Mouse (Mus musculus) gastrocnemius, adult 18-20 months (tissue): ENCODE results near the gene Pbld1. TPM values are rescaled to one million over a fixed set of nuclear protein-coding genes. Genes with fewer than 3 reads are reported as not detected.

ENCODE experiments used
- DNase-seq: peaks from one replicate; pipeline ENCODE4 v3.0.0; 2021; ENCODE audit warnings: low spot score
- long read RNA-seq, 2 experiments: library from polyadenylated mRNA; stranded (forward); transcript quantifications; one replicate each; pipeline ENCODE4 v2.0.0; 2021
- total RNA-seq, 2 experiments: library from RNA; stranded (reverse); gene quantifications; 2 replicates each; pipeline ENCODE4 v1.2.3; 2021

Pbld1 gene
- total RNA-seq, result 1 to 10 TPM in 1 of 2 experiments, under 1 TPM in 1; 0.73 to 1.1 TPM
- long read RNA-seq, experiment 1, result 0 reads
- long read RNA-seq, experiment 2, result 0 reads

DNA sequence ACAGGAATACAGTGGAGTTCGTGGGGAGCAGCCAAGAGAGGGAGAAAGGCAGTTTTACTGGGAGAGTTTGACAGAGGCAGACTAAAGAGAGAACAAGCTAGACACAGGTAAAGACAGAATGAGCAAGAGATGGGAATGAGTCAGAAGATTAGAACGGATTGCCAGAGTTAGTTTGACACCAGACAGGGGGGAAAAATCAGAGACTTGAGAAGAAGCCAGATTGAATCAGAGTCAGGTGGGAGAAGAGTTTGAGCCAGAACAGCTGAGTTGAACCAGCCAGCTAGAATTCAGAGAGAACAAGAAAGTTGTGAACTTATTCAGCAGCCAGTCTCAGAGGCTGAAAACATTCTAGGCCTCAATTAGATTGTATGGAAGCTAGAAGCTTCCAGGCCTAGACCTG is at the start of gene Pbld1:
Gene Pbld1, plus strand, starts transcription at position 301 of the 400 bp plus-strand sequence.
- DNase-seq, result no peak

DNA sequence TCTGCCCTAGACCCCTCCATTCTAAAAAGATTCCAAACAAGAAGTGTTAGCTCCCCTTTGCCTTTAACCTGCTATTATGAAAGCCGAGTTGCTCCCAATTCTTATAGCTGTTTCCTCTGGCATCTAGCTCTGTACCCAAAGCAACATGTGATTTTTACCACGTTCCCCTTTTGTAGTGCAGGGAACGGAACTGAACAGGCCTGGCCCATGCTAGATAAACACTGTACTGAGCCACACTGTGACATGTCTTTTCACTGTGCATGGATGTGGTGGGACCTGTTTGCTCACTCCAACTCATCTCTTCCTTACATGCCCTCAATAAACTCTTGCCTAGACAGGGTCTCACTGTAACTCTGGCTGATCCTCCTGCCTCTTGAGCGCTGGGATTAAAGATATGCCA is 49.7 kb upstream of the Pbld1 start:
- DNase-seq, result no peak

DNA sequence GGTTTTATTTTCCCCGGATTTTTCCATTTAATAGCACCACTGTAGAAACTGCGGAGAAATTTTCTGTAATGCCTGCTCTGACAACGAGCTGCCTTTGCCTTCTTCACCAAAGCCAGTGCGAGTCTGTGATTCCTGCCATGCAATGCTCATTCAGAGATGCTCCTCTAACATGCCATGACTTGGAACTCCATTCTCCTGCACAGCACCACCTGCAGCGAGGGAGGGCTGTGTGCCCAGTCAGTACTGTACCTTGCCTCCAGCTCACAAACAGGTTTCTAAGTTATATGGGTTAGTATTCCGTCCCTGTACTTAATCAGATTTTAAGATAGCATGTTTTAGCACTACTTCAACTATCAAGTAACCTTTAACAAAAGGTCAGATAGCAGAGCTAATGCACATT is 48.4 kb upstream of the Pbld1 start:
- DNase-seq, result no peak

DNA sequence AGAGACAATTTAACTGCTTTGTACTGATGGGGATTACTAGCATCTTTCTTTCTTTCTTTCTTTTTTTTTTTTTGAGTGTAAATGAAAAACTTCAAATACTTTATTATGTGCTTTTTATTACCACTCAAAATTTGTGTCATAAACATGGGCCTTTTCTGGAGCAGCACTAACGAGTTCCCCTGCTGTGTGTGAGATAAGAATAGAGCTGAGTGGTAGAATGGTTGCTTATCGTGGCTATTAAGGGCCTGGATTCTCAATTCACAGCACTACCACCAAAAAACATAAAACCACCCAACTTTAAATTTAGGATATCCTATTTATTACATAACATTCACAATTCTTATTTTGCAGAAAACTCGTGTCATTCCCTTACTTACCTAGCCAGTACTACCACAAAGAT is 46.5 kb upstream of the Pbld1 start:
- DNase-seq, result no peak

GRCm38 (mm10) chr10:63014168-63014567 is 45.8 kb upstream of the Pbld1 start:
- DNase-seq, result no peak

GRCm38 (mm10) chr10:63019304-63019703 is 40.7 kb upstream of the Pbld1 start:
- no peak for DNase-seq

GRCm38 (mm10) chr10:63021702-63022101 is 38.3 kb upstream of the Pbld1 start:
- no peak for DNase-seq

GRCm38 (mm10) chr10:63022541-63023120 is 37.3 kb upstream of the Pbld1 start:
- DNase-seq, result no peak

DNA sequence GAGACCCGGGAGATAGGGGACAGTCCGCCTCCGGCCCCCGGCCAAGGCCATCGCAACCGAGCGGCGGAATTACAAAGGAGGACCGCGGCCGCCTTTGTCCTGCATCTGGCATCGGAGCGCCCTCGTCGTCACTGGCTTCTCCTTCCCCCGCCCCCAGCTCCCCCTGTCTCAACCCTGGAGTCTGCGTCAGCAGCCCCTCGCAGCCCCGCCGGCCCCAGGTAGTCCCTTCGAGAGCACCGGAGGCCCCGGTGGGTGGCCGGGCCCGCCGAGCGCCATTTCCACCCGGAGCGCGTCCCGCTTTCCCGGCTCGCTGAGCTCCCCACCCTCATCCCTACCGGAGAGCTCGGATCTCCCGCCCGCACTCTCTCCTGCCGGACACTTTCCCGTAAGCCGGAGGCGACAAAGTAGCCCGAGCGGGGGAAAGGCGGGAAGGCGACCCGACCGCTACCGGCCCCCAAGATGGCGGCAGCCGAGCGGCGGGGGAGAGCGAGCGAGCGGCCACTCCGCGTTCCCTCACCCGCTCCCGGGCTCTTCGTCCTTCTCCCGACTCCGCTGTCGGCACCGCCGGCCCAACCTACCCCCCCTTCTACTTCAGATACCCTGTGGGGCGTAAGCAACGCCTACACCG is 36.7 kb upstream of the Pbld1 start:
- DNase-seq, result peak; percentile 61

- DNase-seq, result peak; percentile 98
Measured at GRCm38 (mm10) chr10:63023749-63024579, 36.0 kb upstream of the Pbld1 start, which contains the start of the genes Hnrnph3 and Pbld2. Gene Hnrnph3 (minus strand): TSS chr10:63024217. Gene Pbld2 (plus strand): TSS chr10:63024315.

DNA sequence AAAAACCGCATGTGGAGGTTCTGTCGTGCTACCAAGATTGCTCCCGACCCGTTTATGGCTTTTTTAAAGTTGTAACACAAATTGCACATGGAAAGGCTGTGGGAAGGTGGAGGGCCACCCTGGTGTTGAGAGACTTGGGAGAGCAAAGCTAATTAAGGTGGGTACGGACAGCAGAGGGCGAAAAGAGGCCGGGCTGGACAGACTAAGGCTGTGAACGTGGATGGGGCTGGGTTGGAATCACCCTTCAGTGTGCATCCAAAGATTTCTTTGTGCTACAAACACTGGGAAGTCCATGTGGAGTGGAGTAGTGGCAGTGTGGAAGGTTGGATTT is 35.4 kb upstream of the Pbld1 start:
- DNase-seq, result peak; percentile 73

DNA sequence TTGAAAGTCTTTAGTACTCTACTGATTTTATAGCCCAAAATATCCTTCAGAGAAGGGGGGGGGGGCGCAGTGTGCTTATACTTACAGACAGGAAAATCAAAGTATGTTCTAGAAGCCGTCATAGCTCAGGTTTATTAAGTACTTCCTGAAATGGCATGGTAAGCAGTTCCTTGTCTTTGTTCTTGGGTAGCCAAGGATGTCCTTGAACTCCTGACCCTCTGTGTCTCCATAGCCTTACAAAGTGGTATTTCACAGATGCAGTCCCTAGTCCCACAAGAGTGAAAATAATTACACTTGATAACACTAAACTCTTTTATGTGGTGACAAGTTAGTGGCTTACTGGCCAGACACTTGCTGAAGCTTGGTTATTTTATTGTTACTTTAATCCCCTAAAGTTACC is 34.9 kb upstream of the Pbld1 start:
- no peak for DNase-seq

GRCm38 (mm10) chr10:63025491-63026011 is 34.4 kb upstream of the Pbld1 start:
- DNase-seq, result no peak

DNA sequence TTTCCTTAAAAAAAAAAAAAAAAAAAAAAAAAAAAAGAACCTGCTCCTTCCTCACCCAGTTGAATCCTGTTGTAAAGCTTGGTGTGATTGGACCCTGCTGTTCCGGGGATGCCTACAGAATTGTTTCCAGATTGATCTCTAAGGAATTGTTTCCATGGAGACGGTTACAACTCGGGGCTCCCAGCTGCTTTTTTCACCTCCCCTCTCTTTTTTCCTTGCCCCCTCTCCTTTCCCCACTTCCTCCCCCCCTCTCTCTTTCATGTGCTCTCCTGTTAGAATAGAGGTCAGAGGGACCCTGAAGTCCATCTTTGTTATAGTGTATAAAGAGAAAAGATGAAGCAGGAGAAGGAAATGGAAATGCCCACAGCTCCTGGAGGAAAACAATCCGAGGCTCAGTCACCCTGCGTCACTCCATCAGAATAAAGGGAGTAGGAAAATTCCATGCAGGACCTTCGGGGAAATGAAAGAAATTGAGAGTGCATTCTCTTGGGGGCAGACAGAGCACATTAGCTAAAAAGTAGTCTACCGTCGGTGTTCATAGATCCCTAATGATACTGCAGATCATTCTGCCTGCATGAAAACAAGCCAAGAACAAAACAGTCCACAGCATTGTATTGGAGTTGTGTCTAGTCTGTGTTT is 33.7 kb upstream of the Pbld1 start:
- DNase-seq, result no peak

DNA sequence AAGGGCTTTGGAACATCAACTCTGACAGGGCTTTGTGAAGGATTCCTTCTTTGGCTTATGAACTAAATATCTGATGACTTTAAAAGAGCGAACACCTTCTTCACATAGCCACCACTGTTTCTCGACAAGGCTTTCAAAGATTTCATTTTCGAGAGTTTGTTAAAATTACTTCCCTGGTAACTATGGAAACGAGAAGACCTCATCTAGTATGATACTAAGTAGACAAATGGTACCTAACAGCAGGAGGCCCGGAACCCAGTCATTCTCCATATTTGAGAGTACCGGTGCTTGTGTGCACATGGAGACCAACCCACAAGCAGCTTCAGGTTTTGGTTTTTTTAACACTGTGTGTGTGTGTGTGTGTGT is 33.2 kb upstream of the Pbld1 start:
- no peak for DNase-seq

- no peak for DNase-seq
Measured at GRCm38 (mm10) chr10:63027376-63028161, 32.4 kb upstream of the Pbld1 start.

DNA sequence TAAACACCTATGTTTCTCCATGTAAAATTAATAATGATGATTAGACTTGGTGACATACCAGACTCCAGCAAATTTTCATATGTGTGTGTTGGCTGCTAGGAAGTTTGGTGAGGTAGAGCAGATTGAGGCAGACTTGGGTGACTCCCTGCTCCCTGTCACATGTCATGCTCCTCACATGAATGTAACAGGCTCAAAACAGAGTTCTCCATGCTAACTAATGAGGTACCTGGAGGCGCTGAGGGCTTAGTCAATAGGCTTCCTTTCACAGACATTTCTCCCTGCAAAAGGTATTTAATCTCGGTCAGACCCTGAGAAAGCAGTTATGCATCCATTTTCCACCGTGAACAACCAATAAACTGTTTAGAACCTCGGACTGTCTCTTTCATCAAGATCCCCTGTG is 31.6 kb upstream of the Pbld1 start:
- no peak for DNase-seq

DNA sequence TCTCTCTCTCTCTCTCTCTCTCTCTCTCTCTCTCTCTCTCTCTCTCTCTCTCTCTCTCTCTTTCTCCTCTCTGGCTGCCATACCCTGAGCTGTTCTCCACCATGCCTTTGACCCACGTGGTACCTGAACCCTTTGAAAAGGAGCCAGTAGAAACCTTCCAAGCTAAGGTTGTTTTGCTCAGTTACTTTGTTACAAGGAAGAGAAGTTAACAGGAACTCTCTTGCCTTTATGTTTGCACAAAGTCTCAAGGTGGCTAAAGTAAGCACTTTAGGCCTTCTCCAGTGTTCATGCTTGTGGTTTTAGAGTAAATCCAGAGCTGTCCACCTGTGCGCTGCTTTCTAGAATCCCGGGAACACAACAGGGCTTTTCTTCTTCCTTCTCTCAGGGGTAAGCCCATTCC is 27.7 kb upstream of the Pbld1 start:
- DNase-seq, result no peak

DNA sequence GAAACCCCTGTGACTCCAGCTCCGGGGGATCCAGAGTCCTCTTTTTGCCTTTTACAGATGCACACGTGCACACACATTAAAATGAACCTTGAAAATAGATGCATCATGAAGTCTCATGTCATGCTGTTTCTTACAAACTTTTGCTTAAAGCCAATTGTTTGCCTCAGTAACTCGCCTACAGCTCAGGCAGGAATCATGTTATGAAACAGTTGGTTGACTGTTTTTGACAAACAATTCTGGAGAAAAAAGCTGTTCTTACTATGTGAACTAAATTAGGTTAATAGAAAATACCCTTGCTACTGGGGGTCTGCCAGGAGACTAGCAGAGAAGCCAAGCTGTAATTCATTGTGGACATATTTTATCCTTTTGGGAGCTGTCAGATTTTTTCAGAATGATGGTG is 27.0 kb upstream of the Pbld1 start:
- DNase-seq, result no peak

DNA sequence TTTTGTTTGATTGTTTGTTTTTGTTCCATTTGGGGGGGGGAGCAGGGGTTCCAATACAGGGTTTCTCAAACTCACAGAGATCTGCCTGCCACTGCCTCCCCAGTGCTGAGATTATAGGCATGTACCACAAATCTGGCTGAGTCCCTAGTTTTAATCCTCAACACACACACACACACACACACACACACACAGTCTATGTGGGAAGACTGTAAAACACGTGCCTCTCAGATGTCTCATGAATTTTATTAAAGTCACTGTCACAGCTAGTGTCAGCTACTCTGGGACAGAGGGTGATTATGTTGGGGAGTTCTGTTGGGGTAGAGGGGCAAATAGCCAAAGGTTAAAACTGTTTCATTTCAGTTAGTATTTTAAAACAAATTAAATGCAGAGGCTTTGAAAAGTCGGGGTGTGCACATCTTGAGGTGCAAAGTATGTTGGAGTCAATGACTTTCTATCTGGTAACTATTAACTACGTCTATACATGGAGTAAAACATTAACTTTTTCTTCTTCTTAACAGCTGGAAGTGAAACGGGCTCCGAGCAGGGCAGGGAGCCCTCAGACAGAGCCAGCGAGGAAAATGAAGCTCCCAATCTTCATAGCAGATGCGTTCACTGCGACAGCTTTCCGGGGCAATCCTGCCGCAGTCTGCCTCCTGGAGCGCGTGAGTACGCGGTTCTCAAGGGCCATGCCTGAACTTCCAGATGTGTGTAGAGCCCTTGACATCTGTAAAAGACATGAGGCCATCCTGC is 21.2 kb upstream of the Pbld1 start:
- no peak for DNase-seq
